Mouse (Mus musculus) liver, adult 2 months (tissue): ENCODE measurements around the gene Teddm2. TPM values are rescaled to one million over a fixed set of nuclear protein-coding genes. Genes with fewer than 3 reads are reported as not detected.

Experiments used
- DNase-seq: peaks from one replicate; pipeline ENCODE4 v3.0.0-alpha.2; 2011; ENCODE audit warnings: low read depth, low spot score; ENCODE audit errors: extremely low read depth
- H3K27ac ChIP-seq: fragments of 200-500 bp; replicated peaks from 2 replicates; pipeline ENCODE4 v1.5.1; 2012; ENCODE audit warnings: low read depth, mild to moderate bottlenecking, control low read depth, inconsistent platforms, low read length; ENCODE audit not compliant: insufficient read depth
- H3K27me3 ChIP-seq: fragments of 200-500 bp; 2 replicates; pipeline ENCODE4 v1.6.1; 2012; ENCODE audit warnings: mild to moderate bottlenecking, moderate library complexity, low read length, inconsistent platforms; ENCODE audit not compliant: control insufficient read depth, insufficient read depth
- H3K36me3 ChIP-seq: fragments of 200-500 bp; 2 replicates; pipeline ENCODE4 v1.6.1; 2012; ENCODE audit warnings: low read length, inconsistent platforms; ENCODE audit not compliant: control insufficient read depth, insufficient read depth
- H3K4me1 ChIP-seq: fragments of 200-500 bp; 2 replicates; pipeline ENCODE4 v1.6.1; 2011; ENCODE audit warnings: low read length; ENCODE audit not compliant: control insufficient read depth, insufficient read depth
- H3K4me3 ChIP-seq: fragments of 200-500 bp; 2 replicates; pipeline ENCODE4 v1.5.1; 2011; ENCODE audit warnings: low read depth, mild to moderate bottlenecking, control low read depth, low read length, moderate library complexity; ENCODE audit not compliant: insufficient read depth
- H3K79me2 ChIP-seq: fragments of 200-500 bp; 2 replicates; pipeline ENCODE4 v1.6.1; 2012; ENCODE audit warnings: inconsistent platforms, mild to moderate bottlenecking, low read length, moderate library complexity; ENCODE audit not compliant: control insufficient read depth, insufficient read depth
- H3K9ac ChIP-seq: fragments of 200-500 bp; 2 replicates; pipeline ENCODE4 v1.6.1; 2012; ENCODE audit warnings: low read depth, mild to moderate bottlenecking, control low read depth, inconsistent platforms, low read length
- CTCF ChIP-seq: fragments of 200-500 bp; IDR thresholded peaks from 2 replicates; pipeline ENCODE4 v1.5.1; 2011; ENCODE audit warnings: low read depth, low read length, control low read depth
- POLR2A ChIP-seq: fragments of 200-500 bp; IDR thresholded peaks from 2 replicates; pipeline ENCODE4 v1.6.1; 2011; ENCODE audit warnings: low read length, control low read depth; ENCODE audit not compliant: insufficient read depth; ENCODE audit errors: extremely low read depth
- WGBS: fragments of 180-500 bp; shearing (Covaris S2); methylation state at CpG from one replicate; pipeline ENCODE4 v1.1.7; 2018; 5-methylcytosine and 5-hydroxymethylcytosine counted together
- polyA plus RNA-seq: library from polyadenylated mRNA; depleted of rRNA; stranded (reverse); fragments of >200 nt; gene quantifications from 2 replicates; pipeline ENCODE4 v1.2.3, GENCODE M21; 2012
- total RNA-seq: library from RNA; depleted of rRNA; stranded (reverse); fragments of >200 nt; gene quantifications from 2 replicates; pipeline ENCODE4 v1.2.3, GENCODE M21; 2014

The Teddm2 gene
- total and polyA plus RNA-seq, 2 experiments = 0.80 to 0.83 TPM

GRCm38 (mm10) chr1:153909213-153909962 lies 9.4 kb upstream of the Teddm2 start:
- Histone ChIP-seq H3K4me3 (no peak overlapping the region), H3K4me1 (peaks cover 2% of the 10 kb centered on the region; the same call in 1 of the 2 replicates), H3K36me3 (peaks cover 49% of the 10 kb centered on the region), H3K79me2 (no peaks in the 10 kb centered on the region), H3K27ac (no peak overlapping the region), H3K9ac (no peak overlapping the region), H3K27me3 (no peaks in the 10 kb centered on the region)
- TF ChIP-seq CTCF = no peak
- no peak for TF ChIP-seq POLR2A
- 64% methylated on average over 10 of the region's 10 CpGs for WGBS
- DNase-seq = peak; percentile 31

GRCm38 (mm10) chr1:153908741-153909140 lies 8.7 kb upstream of the Teddm2 start:
- H3K27ac ChIP-seq = no peak overlapping the region
- no peak overlapping the region for H3K9ac ChIP-seq
- TF ChIP-seq CTCF (no peak), POLR2A (no peak)
- no peak for DNase-seq
- no peak overlapping the region for H3K4me3 ChIP-seq
- WGBS = 86% methylated on average over 4 of the region's 4 CpGs
- no peaks in the 10 kb centered on the region for H3K27me3 ChIP-seq
- H3K4me1 ChIP-seq = peaks cover 2% of the 10 kb centered on the region; the same call in 1 of the 2 replicates
- no peaks in the 10 kb centered on the region for H3K79me2 ChIP-seq
- H3K36me3 ChIP-seq = peaks cover 55% of the 10 kb centered on the region

GRCm38 (mm10) chr1:153908208-153908607 lies 8.2 kb upstream of the Teddm2 start:
- Histone ChIP-seq H3K4me1 (peaks cover 2% of the 10 kb centered on the region; the same call in 1 of the 2 replicates), H3K4me3 (no peak overlapping the region), H3K27me3 (no peaks in the 10 kb centered on the region), H3K27ac (no peak overlapping the region), H3K9ac (no peak overlapping the region), H3K36me3 (peaks cover 60% of the 10 kb centered on the region), H3K79me2 (no peaks in the 10 kb centered on the region)
- no peak for DNase-seq
- TF ChIP-seq CTCF = no peak
- no peak for TF ChIP-seq POLR2A
- 75% methylated on average over 6 of the region's 6 CpGs for WGBS

GRCm38 (mm10) chr1:153905884-153906283 lies 5.9 kb upstream of the Teddm2 start:
- Histone ChIP-seq H3K4me3 (no peak overlapping the region), H3K9ac (no peak overlapping the region), H3K4me1 (peaks cover 6% of the 10 kb centered on the region; the same call in 1 of the 2 replicates), H3K27ac (no peak overlapping the region), H3K27me3 (no peaks in the 10 kb centered on the region), H3K79me2 (peaks cover 6% of the 10 kb centered on the region; the same call in 1 of the 2 replicates), H3K36me3 (peaks cover 67% of the 10 kb centered on the region)
- DNase-seq = no peak
- no peak for TF ChIP-seq POLR2A
- no peak for TF ChIP-seq CTCF
- 70% methylated on average over 3 of the region's 3 CpGs for WGBS

GRCm38 (mm10) chr1:153904236-153904635 lies 4.2 kb upstream of the Teddm2 start:
- DNase-seq = no peak
- H3K79me2 ChIP-seq = peaks cover 16% of the 10 kb centered on the region; the same call in 1 of the 2 replicates
- peaks cover 62% of the 10 kb centered on the region for H3K36me3 ChIP-seq
- H3K9ac ChIP-seq = no peak overlapping the region
- H3K4me1 ChIP-seq = peaks cover 4% of the 10 kb centered on the region; the same call in 1 of the 2 replicates
- H3K27me3 ChIP-seq = no peaks in the 10 kb centered on the region
- WGBS = 95% methylated on average over 14 of the region's 14 CpGs
- H3K4me3 ChIP-seq = no peak overlapping the region
- TF ChIP-seq CTCF = no peak
- no peak overlapping the region for H3K27ac ChIP-seq

GRCm38 (mm10) chr1:153903006-153903405 lies 3.0 kb upstream of the Teddm2 start:
- no peak for TF ChIP-seq POLR2A
- no peak for TF ChIP-seq CTCF
- Histone ChIP-seq H3K79me2 (peaks cover 16% of the 10 kb centered on the region; the same call in 1 of the 2 replicates), H3K27ac (no peak overlapping the region), H3K4me3 (peak overlapping the region; percentile 20; the same call in 1 of the 2 replicates), H3K9ac (peak overlapping the region; percentile 40; the same call in 1 of the 2 replicates), H3K27me3 (no peaks in the 10 kb centered on the region), H3K4me1 (peaks cover 8% of the 10 kb centered on the region; the same call in 1 of the 2 replicates), H3K36me3 (peaks cover 51% of the 10 kb centered on the region)
- 88% methylated on average over 13 of the region's 13 CpGs for WGBS
- DNase-seq = no peak
